Mouse (Mus musculus) layer of hippocampus, adult 8-10 months (tissue): ENCODE results near the gene Adam1a. TPM values are rescaled to one million over a fixed set of nuclear protein-coding genes. Genes with fewer than 3 reads are reported as not detected.
"Not testable (repeated sequence)": the region's sequence is repeated elsewhere in the genome, so short reads cannot be mapped to it uniquely, and the experiment has no call there.

Source experiments
- DNase-seq, 2 experiments: peaks; one replicate each; pipeline ENCODE4 v3.0.0; 2022; ENCODE audit warnings: low spot score in 2 of 2
- total RNA-seq, 4 experiments: library from RNA; stranded (reverse); gene quantifications; 2 replicates each; pipeline ENCODE4 v1.2.4; 2022

Adam1a gene
- total RNA-seq, 4 experiments from 2014 or later = 14.9 to 27.6 (median 19.2) TPM

- no peak for DNase-seq
Observed at GRCm38 (mm10) chr5:121566035-121566681, 20.9 kb upstream of the Adam1a start.

GRCm38 (mm10) chr5:121564468-121564895 is 19.2 kb upstream of the Adam1a start:
- DNase-seq = peak; percentile 73 to 86

DNA sequence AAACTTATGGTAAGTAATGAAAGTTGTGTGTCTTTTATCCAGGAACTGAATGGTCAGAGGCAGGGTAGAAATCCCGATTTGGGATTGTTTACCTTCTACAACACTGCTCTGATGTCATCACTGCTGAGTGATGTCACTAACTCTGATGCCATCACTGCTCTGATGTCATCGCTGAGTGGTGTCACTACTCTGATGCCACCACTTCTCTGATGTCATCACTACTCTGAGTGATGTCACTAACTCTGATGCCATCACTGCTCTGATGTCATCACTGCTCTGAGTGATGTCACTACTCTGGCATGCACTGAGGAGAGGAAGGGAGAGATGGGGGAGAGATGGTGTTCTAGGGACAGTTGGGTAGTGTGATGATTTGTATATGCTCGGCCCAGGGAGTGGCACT is 17.2 kb upstream of the Adam1a start:
- DNase-seq = no peak

DNA sequence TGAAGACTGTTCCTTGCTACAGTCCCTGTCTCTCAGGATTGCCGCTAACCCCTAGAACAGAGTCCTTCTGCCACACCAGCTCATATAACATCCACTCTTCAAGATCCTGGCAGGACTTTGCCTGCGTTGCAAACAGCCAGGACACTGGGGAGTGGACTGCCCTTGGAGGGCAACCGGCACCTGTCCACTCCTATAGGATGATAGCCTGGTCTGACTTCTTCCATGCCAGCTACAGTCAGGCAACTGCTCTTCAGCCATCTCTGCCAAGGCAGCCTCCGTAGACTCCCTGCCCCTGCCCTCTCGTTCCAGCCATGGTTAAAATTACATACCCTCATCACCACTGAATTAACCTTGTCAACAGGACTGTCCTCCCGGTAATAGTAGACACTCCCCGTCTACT is 3.9 kb upstream of the Adam1a start:
- DNase-seq = no peak

DNA sequence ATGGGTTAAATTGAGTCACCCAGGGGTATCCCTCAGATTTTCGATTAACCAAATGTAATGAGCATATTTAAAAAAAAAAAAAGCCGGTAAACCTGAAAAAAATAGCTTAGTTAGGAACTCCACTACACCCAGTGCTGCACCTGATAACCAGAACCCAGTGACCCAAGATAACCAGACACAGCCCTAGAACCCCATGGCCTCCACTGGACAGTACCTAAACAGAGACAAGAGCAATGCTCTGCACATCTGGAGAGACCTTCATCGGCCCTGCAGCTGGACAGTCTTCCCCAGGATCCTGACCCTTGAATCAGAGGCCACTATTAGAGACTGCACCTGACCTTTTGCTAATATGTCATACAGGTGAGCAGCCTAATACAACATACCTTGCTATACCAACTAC is 1.8 kb upstream of the Adam1a start:
- no peak for DNase-seq

DNA sequence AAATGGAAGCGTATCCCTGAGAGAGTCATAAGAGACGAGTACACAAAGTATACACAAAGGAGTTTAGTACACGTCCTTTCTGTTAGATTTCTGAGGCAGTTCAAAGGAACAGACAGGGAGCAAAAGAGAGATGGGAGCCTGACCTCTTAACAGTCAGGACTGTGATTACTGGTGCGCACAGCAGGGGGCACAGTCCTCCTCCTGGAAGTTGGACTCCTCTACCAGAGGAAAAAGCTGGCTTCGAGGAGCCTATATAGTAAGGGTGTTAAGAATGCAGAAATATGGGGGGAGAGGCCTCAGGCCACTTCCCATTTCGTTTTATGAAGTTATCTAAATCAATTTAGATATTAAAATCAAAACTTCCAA is 1.2 kb upstream of the Adam1a start:
- DNase-seq = peak in 1 of 2 experiments; percentile 42

DNA sequence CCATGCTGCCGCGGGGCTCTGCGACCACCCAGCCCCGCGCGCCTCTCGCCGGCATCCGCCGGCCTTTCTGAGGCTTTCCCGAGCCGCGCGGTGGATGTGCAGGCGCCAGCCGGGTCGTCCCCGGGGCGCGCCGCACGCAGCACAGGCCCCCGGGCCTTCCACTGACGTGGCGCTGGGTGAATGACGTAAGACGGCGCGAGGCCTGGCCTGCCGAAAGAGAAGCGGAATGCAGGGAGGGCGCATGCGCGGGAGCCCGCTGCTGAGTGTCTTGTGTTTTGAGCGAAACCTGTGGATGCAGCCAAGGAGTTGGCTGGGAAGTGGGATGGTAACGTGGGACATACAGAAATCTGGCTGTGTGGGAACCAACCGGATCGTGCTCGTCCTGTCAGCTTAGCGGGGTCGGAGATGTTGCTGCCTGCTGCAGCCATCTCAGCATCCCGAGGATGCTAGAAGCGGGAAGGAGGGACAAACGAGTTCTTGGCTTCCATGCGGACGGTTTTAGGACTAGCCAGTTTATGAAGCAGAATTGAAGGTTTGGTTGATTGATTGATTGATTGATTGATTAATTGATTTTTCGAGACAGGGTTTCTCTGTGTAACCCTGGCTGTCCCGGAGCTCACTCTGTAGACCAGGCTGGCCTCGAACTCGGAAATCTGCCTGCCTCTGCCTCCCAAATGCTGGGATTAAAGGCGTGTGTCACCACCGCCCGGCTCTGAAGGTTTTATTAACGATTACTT is 679 bp upstream of the Adam1a start, which contains the start of gene Mapkapk5:
Gene Mapkapk5 (minus strand): TSS at position 113 of the 737 bp plus-strand sequence.
- peak; percentile 94 to 98 for DNase-seq

DNA sequence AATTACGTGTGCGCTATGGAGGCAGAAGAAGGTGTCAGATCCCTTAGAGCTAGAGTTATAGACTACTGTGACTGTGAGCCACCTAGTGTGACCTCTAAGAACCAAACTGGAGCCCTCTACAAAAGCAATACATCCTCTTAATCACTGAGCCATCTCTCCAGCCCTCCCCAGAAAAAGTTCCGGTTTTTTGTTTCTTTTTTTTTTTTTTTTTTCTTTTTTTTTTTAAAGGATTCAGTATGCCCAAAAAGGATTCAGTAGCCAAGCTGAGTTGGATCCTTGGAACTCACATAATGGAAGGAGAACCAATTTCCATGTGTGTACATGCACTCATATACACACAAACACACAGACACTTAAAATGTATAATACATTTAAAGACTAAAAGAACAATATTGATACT is 1.9 kb downstream of the Adam1a start:
- DNase-seq = no peak

DNA sequence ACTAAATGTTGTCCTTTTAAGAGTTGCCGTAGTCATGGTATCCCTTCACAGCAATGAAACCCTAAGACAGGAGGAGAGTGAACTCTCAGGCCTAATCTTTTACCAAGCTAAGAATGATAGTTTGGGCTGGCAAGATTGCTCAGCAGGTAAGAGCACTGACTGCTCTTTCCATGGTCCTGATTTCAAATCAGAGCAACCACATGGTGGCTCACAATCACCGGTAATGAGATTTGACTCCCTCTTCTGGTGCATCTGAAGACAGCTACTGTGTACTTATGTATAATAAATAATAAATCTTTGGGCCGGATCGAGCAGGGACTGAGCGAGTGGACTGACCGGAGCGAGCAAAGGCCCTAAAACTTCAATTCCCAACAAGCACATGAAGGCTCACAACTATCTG is 4.0 kb downstream of the Adam1a start:
- no peak for DNase-seq

GRCm38 (mm10) chr5:121540066-121540465 is 5.2 kb downstream of the Adam1a start:
- DNase-seq = no peak

DNA sequence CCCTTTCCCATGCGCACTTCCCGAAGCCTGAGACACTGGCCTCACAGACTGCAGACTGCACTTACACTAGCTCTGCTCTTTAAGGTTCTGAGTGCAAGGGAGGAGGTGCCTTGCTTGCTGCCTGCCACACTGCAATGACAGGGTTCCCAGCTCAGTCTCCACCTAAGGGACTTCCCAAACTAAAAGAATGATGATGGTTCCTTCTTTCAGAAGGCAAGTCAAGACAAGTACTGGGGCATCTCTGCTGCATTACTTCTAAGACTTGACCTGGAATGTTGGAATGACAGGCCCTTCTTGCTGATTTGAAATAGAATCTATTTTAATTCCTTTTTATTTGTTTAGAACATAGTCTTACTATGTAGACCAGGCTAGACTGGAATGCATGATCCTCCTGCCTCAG is 7.7 kb downstream of the Adam1a start:
- DNase-seq = no peak

DNA sequence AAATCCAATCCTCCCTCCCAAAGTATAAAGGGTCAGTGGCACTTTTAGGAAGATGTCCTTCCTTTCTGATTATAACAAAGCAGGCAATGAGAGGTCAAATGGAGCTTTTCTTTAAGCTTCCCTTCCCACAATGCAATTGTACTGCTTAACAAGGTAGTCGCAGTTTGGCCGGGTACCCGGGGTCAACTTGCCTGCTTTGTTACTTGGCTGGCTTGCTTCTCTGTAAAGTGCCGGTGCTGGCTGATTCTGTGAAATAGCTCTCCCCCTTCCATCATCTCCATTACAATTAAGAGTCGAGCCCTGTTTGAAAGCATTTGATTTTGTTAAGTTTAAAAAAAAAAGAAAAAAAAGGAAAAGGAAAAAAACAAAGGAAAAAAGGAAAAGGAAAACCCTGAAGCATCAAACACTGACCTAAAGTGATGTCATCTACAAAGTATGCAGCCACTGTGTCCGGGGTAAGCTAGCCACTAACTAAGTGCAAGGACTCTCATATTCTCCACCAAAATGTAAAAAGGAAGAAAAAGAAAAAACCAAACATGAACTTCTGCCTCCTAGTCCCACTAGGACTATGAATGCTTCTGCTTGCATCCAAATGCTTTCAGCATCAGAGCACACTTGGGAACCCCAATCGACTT is 8.2 kb downstream of the Adam1a start:
- no peak for DNase-seq

DNA sequence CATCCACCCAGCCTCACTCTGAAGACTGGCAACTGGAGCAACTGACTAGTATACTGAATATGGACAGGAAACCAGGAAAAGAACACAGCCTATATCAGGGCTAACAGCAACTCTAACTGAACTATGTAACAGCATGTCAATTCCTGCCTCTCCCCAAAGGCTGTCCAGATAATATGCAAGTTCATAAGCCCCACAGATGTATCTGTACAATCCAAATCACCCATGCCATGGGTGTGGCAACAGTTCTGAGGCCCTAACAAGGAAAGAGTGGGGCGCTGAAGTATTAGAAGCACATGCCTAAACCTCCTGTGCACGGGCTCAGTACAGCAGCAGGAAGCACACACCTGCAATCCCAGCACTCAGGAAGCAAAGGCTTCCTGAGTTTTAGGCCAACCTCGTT is 10.2 kb downstream of the Adam1a start:
- DNase-seq = no peak

DNA sequence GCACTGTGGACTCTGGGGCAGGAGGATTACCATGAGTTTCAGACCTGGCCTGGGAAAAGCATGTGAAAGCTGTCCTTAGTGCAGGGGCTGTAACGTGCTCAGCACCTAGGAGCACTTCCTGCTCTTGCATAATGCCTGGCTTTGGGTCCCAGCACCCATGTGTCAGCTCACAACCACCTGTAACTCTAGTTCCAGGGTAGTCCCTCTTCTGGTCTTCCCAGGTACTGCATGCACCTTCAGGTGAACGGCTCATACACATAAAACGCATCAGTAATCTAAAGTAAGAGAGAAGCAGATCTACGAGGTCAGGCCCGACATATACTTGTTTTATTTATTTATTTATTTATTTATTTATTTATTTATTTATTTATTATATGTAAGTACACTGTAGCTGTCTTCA is 10.8 kb downstream of the Adam1a start:
- DNase-seq = no peak

GRCm38 (mm10) chr5:121526961-121527360 is 18.3 kb downstream of the Adam1a start:
- no peak for DNase-seq

DNA sequence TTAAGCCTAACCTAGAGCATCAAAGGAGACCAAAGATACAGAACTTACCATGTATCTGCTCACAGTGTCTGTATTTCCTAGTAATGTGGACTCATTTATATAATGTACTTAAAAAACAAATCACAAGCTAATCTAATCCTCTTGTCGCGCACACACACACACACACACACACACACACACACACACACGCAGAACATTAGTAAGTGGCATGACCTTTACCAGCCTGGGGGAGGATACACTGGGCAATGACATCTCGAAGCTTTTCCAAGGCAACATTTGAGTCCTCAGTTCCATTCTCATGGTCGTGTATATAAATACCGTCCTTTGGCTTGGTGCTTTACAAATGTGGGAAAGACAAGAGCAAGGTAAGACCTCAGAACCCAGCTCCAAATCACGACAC is 18.8 kb downstream of the Adam1a start:
- DNase-seq = no peak

- no peak for DNase-seq
Observed at GRCm38 (mm10) chr5:121525774-121526450, 19.4 kb downstream of the Adam1a start.

DNA sequence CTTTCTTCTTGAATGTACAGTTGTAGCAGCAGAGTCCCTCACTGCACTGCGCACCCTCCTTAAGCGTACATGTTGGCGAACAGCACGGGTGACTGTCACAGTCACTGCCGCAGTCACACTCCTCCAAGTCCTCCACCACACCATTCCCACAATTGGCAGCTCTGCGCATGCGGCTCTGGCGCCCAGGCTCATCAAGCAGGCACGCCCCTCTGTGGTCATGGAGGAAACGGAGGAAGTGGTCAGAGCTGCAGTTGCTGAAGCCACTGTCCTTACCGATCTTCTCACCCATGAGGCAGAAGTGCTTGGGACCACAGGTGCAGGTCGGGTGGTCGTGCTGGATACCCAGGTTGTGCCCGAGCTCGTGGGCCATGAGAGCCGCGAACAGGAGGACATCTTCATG is 25.5 kb downstream of the Adam1a start:
- DNase-seq = not testable (repeated sequence)

- no peak for DNase-seq
Observed at GRCm38 (mm10) chr5:121518983-121519382, 26.3 kb downstream of the Adam1a start.

- DNase-seq = no peak
Observed at GRCm38 (mm10) chr5:121510009-121510408, 35.3 kb downstream of the Adam1a start.

DNA sequence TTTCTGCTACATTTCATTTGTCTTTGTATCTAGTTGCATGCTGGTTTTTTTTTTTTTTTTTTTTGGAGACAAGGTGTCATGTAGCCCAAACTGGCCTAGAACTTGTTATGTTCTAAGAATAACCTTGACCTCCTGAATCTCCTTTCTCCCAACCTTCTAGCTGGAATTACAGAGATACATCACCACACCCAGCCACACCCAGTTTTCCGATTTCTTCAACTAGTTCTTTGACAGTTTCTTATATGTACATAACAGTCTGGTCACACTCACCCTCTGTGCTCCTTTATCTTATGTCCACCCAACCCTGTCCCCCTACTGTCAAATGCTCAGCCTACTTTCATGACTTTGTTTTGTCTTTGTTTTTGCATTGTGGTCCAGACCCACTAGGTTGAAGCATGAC is 38.4 kb downstream of the Adam1a start:
- DNase-seq = no peak

DNA sequence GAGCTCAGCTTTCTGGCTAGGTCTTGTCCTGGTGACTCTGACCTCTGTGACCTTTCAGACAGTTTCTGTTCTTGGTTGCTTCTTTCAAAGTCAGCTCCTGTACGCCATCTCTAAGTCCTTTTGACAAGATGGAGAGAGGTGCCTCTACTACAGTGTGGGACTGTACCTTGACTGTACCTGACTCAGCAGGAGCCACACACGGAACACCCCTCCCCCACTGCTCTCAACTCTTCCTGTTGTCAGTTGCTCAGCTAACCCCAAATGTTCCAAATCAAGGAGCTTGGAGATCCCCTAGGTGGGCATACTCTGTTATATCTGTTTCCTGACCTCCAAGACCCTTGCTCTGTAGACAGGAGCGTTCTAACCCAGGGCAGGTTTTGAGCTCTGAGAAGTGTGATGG is 42.1 kb downstream of the Adam1a start, which contains the start of gene Adam1b:
Gene Adam1b (minus strand): TSS at position 205 of the 400 bp plus-strand sequence.
- no peak for DNase-seq
